Mouse (Mus musculus): ENCODE results near the gene Nppc.
A peak's percentile ranks its signal among the peaks of the same experiment; 100 is the strongest.

Nppc gene

DNA sequence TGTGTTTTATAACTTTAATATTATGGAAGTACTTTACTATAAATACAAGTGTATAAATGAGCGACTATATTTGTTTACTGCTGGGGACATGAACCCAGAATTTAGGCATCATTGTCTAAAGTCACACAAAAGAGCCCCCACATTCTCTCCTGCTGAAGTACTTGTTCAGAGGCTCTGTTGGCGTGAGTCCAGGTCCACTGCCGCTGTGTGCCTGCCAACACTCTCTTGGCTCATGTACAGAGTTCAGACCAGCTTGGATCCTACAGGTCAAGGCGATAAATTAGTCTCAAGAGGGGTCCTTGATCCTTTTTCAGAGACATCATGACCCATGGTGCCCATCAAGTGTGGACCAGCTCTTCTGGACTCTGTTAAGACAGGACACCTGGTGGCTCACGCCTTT, 13.3 kb downstream of the Nppc start:
- DNase-seq (ENCODE audit: extremely low spot score, low read depth, low spot score) = no peak

DNA sequence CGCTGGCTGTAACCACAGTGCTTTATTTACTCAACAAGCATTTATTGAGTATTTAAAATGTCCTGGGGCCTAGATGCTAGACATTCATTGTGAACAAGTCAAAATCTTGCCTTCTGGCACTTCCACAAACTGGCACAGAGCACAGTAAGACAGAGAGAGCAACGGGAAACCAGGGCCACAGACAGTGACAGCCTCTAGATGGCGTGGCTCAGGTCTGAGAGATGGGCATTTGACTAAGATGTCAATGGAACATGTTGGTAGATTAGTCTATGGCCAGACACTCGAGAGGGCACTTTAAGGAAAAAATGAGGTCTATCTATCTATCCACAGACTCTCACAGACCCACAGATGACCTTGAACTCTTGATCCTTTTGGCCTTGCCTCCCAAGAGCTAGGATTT, 17.7 kb downstream of the Nppc start:
- DNase-seq (ENCODE audit: extremely low spot score, low read depth, low spot score) = no peak

DNA sequence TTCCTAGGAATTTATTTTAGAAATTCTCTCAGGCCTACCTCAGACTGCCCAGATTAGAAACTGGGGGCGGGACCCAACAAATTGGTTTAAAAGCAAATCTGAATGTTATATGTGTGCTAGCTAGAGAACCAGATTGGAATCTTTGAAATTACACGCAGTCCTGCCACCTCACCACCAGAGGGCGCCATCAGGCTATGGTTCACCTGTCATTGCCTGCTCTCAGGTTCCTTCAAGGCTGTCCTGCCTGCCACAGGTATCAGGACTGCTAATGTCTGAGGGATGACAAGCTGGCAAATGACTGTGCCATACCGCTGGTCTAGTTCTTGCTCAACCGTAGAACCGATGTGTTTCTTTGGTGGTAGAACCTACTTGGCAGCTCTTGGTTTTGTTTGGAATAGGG, 20.1 kb downstream of the Nppc start:
- DNase-seq (ENCODE audit: extremely low spot score, low read depth, low spot score) = no peak

DNA sequence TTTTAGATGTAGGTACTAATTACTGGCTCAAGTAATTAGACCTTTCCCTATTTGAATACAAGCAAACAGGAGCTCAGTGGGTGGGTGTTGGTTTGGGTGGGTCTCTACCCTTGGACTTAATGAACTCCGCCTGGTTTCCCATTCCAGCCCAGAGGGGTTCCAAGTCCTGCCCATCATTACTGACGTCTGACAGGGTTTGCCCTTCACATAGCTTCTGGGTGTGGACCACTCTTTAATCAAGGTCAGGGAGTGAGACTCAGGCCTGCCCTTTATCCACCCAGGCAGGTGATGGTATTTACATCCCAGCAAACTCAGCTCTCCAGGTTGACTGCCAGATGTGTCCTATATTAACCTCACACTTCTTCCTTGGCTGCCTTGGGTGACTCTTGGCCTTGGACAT, 22.9 kb downstream of the Nppc start:
- no peak for DNase-seq (ENCODE audit: extremely low spot score, low read depth, low spot score)

DNA sequence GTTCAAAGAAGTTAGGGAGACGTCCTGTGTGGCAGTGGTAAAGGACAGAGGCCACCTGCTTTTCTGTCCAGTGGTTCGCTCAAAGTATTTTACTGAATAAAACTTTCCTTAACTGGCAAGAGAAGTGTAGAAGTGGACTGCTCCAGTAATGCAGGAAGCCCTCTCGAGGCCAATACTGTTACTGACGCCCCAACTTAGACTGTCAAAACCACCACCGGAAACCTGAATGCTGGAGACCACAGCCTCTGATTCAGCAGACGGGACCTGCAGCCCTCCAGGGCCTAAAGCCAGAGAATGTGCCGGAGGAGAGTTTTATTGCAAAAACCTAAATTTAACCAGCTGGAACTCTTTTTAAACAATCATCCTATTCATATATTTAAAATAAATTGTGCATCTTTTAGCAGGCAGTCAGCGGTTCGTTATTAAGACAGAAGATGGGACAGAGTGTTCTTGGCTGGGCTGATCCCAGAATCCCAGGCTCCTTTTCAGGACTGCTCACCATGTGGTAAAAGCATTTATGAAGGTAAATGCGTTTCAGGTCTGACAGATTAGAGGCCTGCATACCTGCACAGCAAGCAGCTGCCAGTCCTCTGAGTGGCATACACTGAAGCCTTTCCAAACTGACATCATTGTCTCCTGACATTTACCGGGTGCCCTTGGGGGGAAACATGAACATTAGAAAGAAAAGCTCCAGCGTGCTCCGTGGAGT, 27.1 kb downstream of the Nppc start:
- no peak for DNase-seq (ENCODE audit: extremely low spot score, low read depth, low spot score)

DNA sequence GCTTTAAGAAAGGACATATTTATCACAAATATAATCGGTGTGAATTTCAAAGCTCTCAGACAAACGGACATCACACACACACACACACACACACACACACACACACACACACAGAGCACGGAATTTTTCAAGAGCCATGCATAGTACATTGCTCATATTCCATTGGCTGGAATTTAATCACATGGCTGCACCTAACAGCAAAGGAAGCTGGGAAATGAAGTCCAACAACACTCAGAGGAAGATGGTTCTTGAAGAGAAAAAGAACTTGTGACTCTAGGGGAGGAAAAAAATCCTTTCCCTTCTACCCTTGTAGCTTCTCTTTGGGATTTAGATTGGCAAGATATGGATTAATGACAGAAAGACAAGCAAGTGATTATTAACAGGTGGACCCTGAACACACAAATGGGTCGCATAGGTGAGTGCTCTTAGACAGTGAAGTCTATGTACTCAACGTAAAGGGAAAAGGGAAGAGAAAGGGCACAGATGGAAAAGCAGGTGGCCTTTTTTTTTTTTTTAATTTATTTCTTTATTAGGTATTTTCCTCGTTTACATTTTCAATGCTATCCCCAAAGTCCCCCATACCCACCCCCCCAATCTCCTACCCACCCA, 35.5 kb downstream of the Nppc start:
- no peak for DNase-seq (ENCODE audit: extremely low spot score, low read depth, low spot score)

DNA sequence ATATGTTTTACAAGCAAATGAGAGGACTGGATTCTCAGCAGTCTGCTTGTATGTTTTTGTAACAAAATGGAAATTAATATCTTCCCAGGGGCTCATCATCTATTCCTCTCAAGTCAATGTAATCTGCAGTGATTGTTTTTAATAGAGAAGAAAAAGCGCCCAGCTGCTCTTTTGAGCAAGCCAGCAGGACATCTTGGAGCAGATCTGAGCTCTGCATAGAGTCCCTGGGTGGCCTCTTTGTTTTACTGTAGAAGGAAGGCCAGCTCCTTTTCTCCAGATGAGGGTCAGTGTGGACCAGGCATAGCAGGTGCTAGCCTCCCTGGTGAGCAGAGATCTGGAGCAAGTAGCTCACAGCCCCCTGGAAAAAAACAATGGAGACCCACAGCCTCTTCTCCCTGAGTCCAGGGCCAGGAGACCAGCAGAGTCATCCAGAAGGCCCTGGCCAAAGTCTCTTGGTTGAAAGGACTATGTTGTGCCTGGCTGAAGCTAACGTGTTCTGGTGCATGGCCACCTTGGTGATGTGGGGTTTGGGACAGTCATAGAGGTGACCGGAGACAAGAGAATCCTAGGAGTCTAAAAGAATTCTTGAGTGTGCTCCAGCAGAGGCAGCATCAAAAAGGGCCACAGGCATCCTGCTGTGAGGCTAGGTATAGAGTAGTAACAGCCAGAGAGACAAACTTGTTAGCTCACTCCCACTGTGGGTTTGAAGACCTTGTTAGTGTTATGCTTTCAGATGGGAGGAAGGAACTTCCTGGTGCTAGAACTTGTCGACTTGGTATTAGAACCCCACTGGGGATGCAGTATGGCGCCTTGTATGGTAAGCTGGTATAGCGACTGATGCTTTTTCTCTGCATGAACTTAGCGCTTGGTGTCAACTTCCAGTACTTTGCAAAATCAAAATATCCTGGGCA, 36.3 kb downstream of the Nppc start:
- DNase-seq (ENCODE audit: extremely low spot score, low read depth, low spot score) = no peak

DNA sequence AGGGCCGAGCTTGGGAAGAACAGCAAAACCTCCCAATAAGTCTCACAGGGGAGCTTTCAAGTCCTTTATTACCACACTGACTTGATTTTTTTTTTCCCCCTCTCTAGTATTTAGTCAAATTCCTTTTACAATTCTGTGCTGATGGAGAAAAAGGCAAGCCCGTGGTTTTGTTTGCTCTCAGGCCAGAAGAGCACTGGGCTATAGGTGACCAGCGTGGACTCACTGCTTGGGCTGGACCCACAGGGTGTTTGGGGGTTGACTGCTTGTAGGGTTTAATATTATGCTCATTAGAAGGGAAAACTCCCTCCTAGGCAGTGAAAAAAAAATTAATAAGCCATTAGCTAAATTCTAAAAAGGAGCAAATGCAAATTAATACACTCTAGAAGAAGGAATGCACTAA, 36.9 kb downstream of the Nppc start:
- DNase-seq (ENCODE audit: extremely low spot score, low read depth, low spot score) = no peak

DNA sequence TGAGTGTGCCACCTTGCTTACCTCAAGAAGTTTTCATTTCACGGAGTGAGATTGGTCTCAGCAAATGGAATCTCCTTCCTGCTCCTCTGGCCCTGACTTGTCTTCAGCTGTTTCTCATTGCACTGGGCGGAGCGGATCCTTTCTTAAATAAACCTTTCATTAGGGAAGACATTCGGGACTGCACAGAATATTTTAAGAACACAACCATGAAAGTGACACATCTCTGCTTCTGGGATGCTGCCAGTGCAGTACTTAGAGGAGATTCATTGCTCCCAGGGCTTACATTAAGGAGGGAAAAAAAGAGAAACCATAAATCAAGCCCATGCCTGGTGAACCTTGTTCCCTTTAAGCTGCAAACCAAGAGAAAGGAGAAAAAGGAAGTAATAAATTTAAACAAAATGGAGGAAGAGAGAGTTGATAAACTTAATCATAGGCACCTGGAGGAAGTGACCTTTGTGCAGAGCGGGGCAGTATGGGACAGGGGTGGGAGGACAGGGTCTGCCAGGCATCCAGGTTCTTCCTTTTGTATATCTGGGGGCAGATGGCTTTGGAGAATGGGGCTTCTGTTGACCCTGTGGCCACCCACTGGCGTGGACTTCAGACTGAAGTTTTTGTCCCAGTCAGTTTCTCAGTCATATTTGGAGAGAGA, 37.5 kb downstream of the Nppc start:
- no peak for DNase-seq (ENCODE audit: extremely low spot score, low read depth, low spot score)

DNA sequence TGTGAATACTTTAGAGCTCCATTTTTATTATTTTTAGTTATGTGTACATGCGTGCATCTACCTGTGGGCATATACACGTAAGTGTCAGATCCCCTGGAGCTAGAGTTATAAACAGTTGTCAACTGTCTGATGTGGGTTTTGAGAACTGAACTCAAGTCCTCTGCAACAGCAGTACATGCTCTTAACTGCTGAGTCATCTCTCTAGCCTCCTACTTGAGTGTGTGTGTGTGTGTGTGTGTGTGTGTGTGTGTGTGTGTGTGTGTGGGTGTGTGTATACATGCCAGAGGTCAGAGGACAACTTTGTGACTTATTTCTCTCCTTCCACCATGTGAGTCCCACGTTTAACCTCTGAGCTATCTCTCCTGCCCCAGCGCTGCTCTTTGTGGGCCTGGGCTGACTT, 39.8 kb downstream of the Nppc start:
- no peak for DNase-seq (ENCODE audit: extremely low spot score, low read depth, low spot score)

DNA sequence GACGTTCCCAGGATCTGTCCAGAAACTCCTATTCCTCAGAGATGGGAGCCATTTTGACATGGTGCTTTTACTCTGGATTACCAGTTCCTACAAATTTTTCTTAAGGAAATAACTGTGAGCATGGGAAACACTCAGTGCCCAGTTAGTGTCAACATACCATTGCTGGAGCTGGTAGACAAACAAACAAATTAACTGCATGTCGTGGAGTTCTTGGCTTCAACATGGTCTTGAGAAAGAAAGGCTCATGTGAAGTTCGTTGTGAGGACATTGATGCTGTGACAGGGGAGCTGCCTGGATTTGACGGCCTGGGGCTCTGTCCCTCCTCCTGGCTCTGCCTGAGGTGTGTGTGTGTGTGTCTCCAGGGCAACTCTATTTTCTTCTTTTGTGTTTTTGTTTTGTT, 40.4 kb downstream of the Nppc start:
- no peak for DNase-seq (ENCODE audit: extremely low spot score, low read depth, low spot score)

DNA sequence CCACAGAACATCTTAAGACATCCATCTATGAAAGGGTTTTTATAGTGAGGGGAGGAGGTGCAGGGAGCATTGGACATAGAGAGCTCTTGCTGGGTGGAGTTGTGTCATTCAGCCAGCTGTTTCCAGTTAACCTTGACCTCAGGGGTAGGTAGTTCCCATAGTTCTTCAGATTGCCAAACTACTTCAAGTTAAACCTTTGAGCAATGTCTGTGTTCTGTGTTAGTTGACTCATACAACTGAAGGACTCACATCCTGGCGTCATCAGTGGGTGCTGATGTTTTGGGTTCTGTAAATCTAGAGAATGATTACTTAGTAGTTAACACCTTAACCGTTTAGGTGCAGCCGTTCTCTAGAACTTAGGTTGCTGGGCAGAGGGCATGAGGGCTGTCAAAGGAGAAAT, 42.1 kb downstream of the Nppc start:
- DNase-seq (ENCODE audit: extremely low spot score, low read depth, low spot score) = no peak

DNA sequence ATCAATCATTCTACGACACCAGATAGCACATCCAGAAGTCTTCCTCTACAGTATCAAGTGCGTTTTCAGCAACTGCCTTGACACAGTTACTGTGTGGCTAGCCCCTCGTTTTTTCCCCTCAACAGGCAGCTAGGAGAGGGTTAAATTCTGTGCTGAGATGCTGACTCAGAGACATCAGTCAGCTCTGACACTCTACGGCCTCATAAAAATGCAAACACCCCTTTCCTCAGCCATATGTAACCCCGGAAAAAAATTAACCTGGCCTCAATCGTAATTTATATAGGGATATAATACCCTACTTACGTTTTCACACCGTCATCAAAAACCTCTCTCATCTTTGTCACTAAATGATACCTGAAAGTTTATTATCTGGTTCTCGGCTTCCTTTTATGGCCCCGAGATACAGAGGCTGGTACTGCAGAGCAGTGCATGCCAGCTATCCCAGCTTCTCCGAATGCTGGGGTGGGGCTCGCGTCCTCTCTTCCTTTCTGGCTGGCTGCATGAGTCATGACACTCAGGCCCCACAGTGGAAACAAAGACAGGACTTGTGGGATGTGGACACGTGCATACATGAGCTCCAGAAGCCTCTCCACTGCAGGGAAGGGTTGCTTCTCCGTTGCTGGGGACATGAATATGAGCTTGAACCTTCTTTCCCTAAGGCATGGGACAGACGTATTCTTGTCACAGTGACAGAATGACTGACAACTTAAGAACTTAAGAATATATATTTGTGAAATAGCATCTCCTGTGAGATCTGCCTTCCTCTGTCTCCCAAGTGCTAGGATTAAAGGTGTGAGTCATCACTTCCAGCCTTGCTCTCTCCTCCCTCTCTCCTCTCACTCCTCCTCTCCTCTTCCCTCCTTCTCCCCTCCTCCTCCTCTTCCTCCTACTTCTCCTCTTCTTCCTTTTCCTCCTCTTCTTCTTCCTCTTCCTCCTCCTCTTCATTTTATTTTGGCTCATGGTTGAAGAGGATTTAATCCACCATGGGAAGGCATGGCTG, 47.1 kb downstream of the Nppc start:
- DNase-seq (ENCODE audit: extremely low spot score, low read depth, low spot score) = no peak

DNA sequence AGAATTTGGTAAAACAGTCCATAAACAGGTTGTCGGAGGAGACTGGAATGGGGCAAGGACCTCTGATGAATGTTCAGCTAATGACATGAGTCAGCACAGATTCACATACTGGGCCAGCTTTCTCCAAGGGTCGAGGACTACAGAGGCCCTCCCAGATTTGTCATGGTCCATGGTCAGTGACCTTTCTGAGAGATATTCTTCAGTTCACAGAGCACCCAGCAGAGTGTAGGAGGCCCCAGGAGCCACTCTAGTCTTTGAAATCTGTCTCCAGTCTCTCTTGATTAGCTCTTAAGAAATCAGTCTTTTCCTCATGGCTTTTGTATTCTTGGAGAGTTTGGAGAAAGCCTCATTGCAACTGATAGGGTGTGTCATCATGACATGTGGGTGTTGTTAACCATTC, 48.1 kb downstream of the Nppc start:
- no peak for DNase-seq (ENCODE audit: extremely low spot score, low read depth, low spot score)

DNA sequence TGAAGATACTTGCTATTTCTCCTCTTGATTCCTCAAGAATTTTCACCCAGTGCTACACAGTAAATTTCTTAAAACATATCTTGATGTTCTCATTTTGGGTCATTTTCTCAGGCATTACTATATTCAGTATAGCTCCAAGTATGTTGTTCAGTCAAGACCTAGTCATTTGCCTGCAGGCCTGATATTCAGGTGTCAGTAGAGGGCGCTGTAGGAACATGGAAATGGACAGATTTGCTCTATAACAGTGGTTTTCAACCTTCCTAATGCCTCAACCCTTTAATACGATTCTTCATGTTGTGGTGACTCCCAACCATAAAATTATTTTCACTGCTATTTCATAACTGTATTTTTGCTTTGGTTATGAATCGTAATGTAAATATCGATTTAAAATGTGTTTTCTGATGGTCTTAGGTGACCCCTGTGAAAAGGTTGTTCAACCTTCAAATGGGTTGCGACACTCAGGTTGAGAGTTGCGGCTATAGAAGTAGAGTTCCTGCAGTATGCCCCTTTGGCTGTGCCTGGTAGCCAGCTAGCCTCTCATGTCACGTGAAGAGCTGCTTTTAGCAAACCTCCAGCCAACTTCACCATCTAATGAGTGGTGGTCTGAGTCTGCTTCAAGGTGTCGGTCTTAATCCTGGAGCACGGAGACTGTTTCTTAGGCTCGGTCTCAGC, 51.8 kb downstream of the Nppc start:
- DNase-seq (ENCODE audit: extremely low spot score, low read depth, low spot score) = peak; percentile 49
